23 mouse cellular contexts compared by ENCODE assay signal in genomic region chr1:160371696-160372095, GRCm38 (mm10).
DNase-seq lines count a peak whose midpoint lies in the region; ATAC-seq and TF ChIP-seq lines count a peak whose summit lies in the region.
"Had no signal": no experiment of that assay in that cellular context is flagged by ENCODE, and none has a peak within 500 bp of the region (broad histone marks: within the 10 kb centered on the region; RNA-seq: fewer than 3 reads in every experiment).

No protein-coding gene starts in this region.

- TF ChIP-seq EP300 in heart, adult 2 months (IDR thresholded peaks at IDR 0.05; ENCODE audit: insufficient read depth, low read depth, low read length) = no peak
- TF ChIP-seq EP300 in MEL (IDR thresholded peaks at IDR 0.05; ENCODE audit: low read depth in 1 of 2, low read length in 2 of 2) = no peak; a peak in 1 of 4 replicates

- DNase-seq in heart, adult 2 months = no peak
- peak; percentile 37 for DNase-seq in MEL (ENCODE audit: low read depth, low spot score)
- DNase-seq in urinary bladder, postnatal 10 days (ENCODE audit: low spot score) = no peak
- no peak for DNase-seq in layer of hippocampus, postnatal 25 days (ENCODE audit: extremely low spot score in 1 of 2, low spot score in 1 of 2)
- DNase-seq: adrenal gland, adult 2 months; adrenal gland, postnatal 25 days; cerebellum, adult 2 months; cerebellum, postnatal 10 days; gastrocnemius, postnatal 36 days; heart, adult 18-20 months had no signal

- no peaks in the 10 kb centered on the region for H3K9me3 ChIP-seq in heart, embryonic 12.5 days (replicated peaks)
- H3K9me3 ChIP-seq in MEL (replicated peaks; ENCODE audit: insufficient read depth, low read length) = no peaks in the 10 kb centered on the region
- no peaks in the 10 kb centered on the region for H3K9me3 ChIP-seq in kidney, embryonic 14.5 days (ENCODE audit: control insufficient read depth, low read length)
- H3K9me3 ChIP-seq: embryonic facial prominence, embryonic 10.5 days; forebrain, embryonic 15.5 days; G1E; hindbrain, embryonic 10.5 days had no signal

- ATAC-seq in heart, embryonic 12.5 days (ENCODE audit: insufficient number of reproducible peaks, low FRiP score) = no peak
- no peak for ATAC-seq in kidney, embryonic 14.5 days (ENCODE audit: low FRiP score, low TSS enrichment)
- ATAC-seq: activated CD4-positive, CD25-positive, alpha-beta regulatory T cell, adult 4 months; CD4-positive, CD25-positive, alpha-beta regulatory T cell, adult 4 months; forebrain, embryonic 15.5 days; Patski had no signal

- no peaks in the 10 kb centered on the region for H3K79me2 ChIP-seq in heart, adult 2 months (replicated peaks; ENCODE audit: control insufficient read depth, insufficient read depth, low read length)
- no peaks in the 10 kb centered on the region for H3K79me2 ChIP-seq in MEL (ENCODE audit: control insufficient read depth, insufficient read depth, low read length, poor library complexity)

- no peak overlapping the region for H3K4me2 ChIP-seq in heart, embryonic 12.5 days
- H3K4me2 ChIP-seq in kidney, embryonic 14.5 days (replicated peaks; ENCODE audit: low read depth, low read length) = no peak overlapping the region
- H3K4me2 ChIP-seq: forebrain, embryonic 15.5 days; heart, embryonic 11.5 days; hindbrain, embryonic 14.5 days had no signal

- no peaks in the 10 kb centered on the region for H3K36me3 ChIP-seq in heart, embryonic 12.5 days
- no peaks in the 10 kb centered on the region for H3K36me3 ChIP-seq in heart, adult 2 months (ENCODE audit: control insufficient read depth, insufficient read depth, low read length)
- H3K36me3 ChIP-seq in MEL (ENCODE audit: control insufficient read depth in 1 of 2, insufficient read depth in 2 of 2, low read length in 2 of 2) = peaks cover 0 to 19% of the 10 kb centered on the region in 2 experiments; a peak in 2 of 4 replicates
- H3K36me3 ChIP-seq in kidney, embryonic 14.5 days (ENCODE audit: control insufficient read depth, insufficient read depth, low read length) = no peaks in the 10 kb centered on the region
- H3K36me3 ChIP-seq: embryonic facial prominence, embryonic 10.5 days; forebrain, embryonic 15.5 days; hindbrain, embryonic 10.5 days had no signal

- no peak for TF ChIP-seq CTCF in heart, adult 2 months (IDR thresholded peaks at IDR 0.05)
- no peak for TF ChIP-seq CTCF in MEL (IDR thresholded peaks at IDR 0.05 in 2 of 3, conservative IDR thresholded peaks at IDR 0.05 in 1 of 3; ENCODE audit: control insufficient read depth in 1 of 3, insufficient read depth in 1 of 3, low read depth in 2 of 3, low read length in 3 of 3, poor library complexity in 1 of 3, severe bottlenecking in 1 of 3)
- TF ChIP-seq CTCF in embryonic fibroblast, embryonic 13.5 days (IDR thresholded peaks at IDR 0.05; ENCODE audit: borderline replicate concordance, insufficient read depth, low read length) = no peak

- peaks cover 11% of the 10 kb centered on the region for H3K4me1 ChIP-seq in heart, embryonic 12.5 days (replicated peaks)
- H3K4me1 ChIP-seq in heart, adult 2 months (ENCODE audit: control insufficient read depth, insufficient read depth, low read length) = no peaks in the 10 kb centered on the region
- peaks cover 5 to 14% of the 10 kb centered on the region in 2 experiments for H3K4me1 ChIP-seq in MEL (ENCODE audit: control insufficient read depth in 1 of 2, insufficient read depth in 2 of 2, low read length in 2 of 2)
- H3K4me1 ChIP-seq in embryonic fibroblast, embryonic 13.5 days (ENCODE audit: control insufficient read depth, insufficient read depth, low read length) = peaks cover 8% of the 10 kb centered on the region
- no peaks in the 10 kb centered on the region for H3K4me1 ChIP-seq in kidney, embryonic 14.5 days (ENCODE audit: control insufficient read depth, insufficient read depth, low read length)
- H3K4me1 ChIP-seq: embryonic facial prominence, embryonic 10.5 days; hindbrain, embryonic 10.5 days had no signal

- intact Hi-C loops in heart, adult 2 months (cut with DNase I) = no loop called here

- no peak overlapping the region for H3K4me3 ChIP-seq in heart, embryonic 12.5 days
- no peak overlapping the region for H3K4me3 ChIP-seq in heart, adult 2 months
- H3K4me3 ChIP-seq in MEL (ENCODE audit: control insufficient read depth in 1 of 2, insufficient read depth in 1 of 2, low read depth in 2 of 2, low read length in 2 of 2) = no peak overlapping the region
- no peak overlapping the region for H3K4me3 ChIP-seq in embryonic fibroblast, embryonic 13.5 days (ENCODE audit: insufficient read depth, low read length)
- no peak overlapping the region for H3K4me3 ChIP-seq in kidney, embryonic 14.5 days (ENCODE audit: low read length)
- H3K4me3 ChIP-seq: embryonic facial prominence, embryonic 10.5 days; erythroblast, embryonic 14.5 days; forebrain, embryonic 15.5 days; hindbrain, embryonic 10.5 days had no signal

- TF ChIP-seq RAD21 in MEL (IDR thresholded peaks at IDR 0.05; ENCODE audit: low read depth, low read length) = no peak

- H3K27me3 ChIP-seq in heart, embryonic 12.5 days (replicated peaks) = no peaks in the 10 kb centered on the region
- no peaks in the 10 kb centered on the region for H3K27me3 ChIP-seq in heart, adult 2 months (ENCODE audit: control insufficient read depth, insufficient read depth, low read length)
- no peaks in the 10 kb centered on the region for H3K27me3 ChIP-seq in MEL (ENCODE audit: control insufficient read depth in 1 of 2, insufficient read depth in 2 of 2, low read length in 2 of 2)
- H3K27me3 ChIP-seq in kidney, embryonic 14.5 days (ENCODE audit: control insufficient read depth, insufficient read depth, low read length) = no peaks in the 10 kb centered on the region
- H3K27me3 ChIP-seq: forebrain, embryonic 15.5 days; Patski had no signal

- no peak overlapping the region for H3K9ac ChIP-seq in heart, embryonic 12.5 days
- no peak overlapping the region for H3K9ac ChIP-seq in heart, adult 2 months (ENCODE audit: low read depth, low read length)
- no peak overlapping the region for H3K9ac ChIP-seq in MEL (ENCODE audit: control insufficient read depth, low read depth, low read length, poor library complexity, severe bottlenecking)
- H3K9ac ChIP-seq in kidney, embryonic 14.5 days (ENCODE audit: low read depth, low read length) = no peak overlapping the region
- H3K9ac ChIP-seq: forebrain, embryonic 15.5 days; hindbrain, embryonic 14.5 days had no signal

- H3K27ac ChIP-seq in heart, embryonic 12.5 days (ENCODE audit: poor library complexity, severe bottlenecking) = peak overlapping the region; percentile 33; the same call in 1 of the 2 replicates
- no peak overlapping the region for H3K27ac ChIP-seq in heart, adult 2 months
- no peak overlapping the region for H3K27ac ChIP-seq in MEL (ENCODE audit: control insufficient read depth, low read depth, low read length)
- peak overlapping the region; percentile 34; the same call in 1 of the 2 replicates for H3K27ac ChIP-seq in embryonic fibroblast, embryonic 13.5 days (ENCODE audit: insufficient read depth, low read length)
- H3K27ac ChIP-seq in kidney, embryonic 14.5 days (ENCODE audit: low read depth, low read length) = no peak overlapping the region
- H3K27ac ChIP-seq: embryonic facial prominence, embryonic 10.5 days; forebrain, embryonic 15.5 days; hindbrain, embryonic 10.5 days; hindbrain, embryonic 14.5 days had no signal

- TF ChIP-seq POLR2A in heart, adult 2 months (IDR thresholded peaks at IDR 0.05; ENCODE audit: insufficient read depth, low read depth, low read length) = no peak
- no peak for TF ChIP-seq POLR2A in MEL (IDR thresholded peaks at IDR 0.05; ENCODE audit: control insufficient read depth in 1 of 2, insufficient read depth in 1 of 2, low read depth in 1 of 2, low read length in 2 of 2, poor library complexity in 1 of 2)
- TF ChIP-seq POLR2A in embryonic fibroblast, embryonic 13.5 days (IDR thresholded peaks at IDR 0.05; ENCODE audit: low read depth, low read length) = no peak

TF ChIP-seq in MEL, 35 proteins besides CTCF, POLR2A, EP300 and RAD21:
- TF ChIP-seq GATA1 (IDR thresholded peaks at IDR 0.05; ENCODE audit: low read depth, low read length) (peak; percentile 34; the same call in 1 of the 2 replicates), MYB (IDR thresholded peaks at IDR 0.05; ENCODE audit: low read depth, low read length) (no peak), BHLHE40 (IDR thresholded peaks at IDR 0.05; ENCODE audit: borderline replicate concordance, low read depth, low read length) (no peak), KAT2A (conservative IDR thresholded peaks at IDR 0.05; ENCODE audit: low read depth, low read length) (no peak), ZKSCAN1 (IDR thresholded peaks at IDR 0.05; ENCODE audit: low read depth, low read length) (no peak)

Comparison
In these comparisons a context has a peak if more than half of its experiments do, and no peak if none do; other contexts are left out.
1. H3K27ac ChIP-seq: peak in heart, embryonic 12.5 days (single experiment) and embryonic fibroblast, embryonic 13.5 days (single experiment); none in heart, adult 2 months (single experiment), MEL (single experiment) and kidney, embryonic 14.5 days (single experiment).